Mouse (Mus musculus): ENCODE data around the gene Eapp.
A peak's percentile ranks its signal among the peaks of the same experiment; 100 is the strongest.
"Not testable (repeated sequence)": the region's sequence is repeated elsewhere in the genome, so short reads cannot be mapped to it uniquely, and the experiment has no call there.

The Eapp gene

DNA sequence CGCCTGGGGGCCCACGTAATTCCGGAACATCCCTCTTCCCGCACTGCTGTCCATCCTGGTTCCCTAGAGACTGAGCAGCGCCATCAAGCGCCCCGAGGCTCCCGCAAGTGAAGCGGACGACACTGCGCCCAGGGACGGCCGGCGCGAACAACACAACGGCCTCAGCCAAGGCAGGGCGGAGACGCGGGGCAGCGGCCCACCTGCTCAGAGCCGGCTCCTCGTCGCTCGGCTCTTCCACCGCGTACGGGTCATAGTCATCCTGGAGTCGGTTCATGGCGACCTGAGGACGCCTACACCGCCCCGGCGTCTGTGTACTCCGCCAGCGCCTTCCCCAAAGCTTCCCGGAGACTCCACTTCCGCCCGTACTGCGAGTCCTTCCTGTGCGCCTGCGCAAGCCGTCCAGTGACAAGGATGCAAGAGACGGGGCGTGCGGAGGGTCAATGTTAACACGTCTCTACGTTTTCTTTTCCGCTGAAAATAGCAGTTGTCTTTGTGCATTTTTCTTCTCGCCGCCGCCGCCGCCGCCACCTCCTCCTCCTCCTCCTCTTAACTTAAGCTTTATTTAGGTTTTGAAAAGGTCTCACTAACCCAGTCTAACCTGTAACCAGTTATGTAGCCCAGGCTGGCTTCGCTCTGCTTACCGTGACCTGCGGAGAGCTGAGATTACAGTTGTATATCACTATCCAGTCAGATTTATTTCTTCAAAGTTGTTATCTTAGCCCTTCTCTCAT lies at the start of gene Eapp:
Eapp (minus strand) TSS at position 387 of the 731 bp plus-strand sequence.
- DNase-seq (ENCODE audit: low spot score): peak; percentile 96

DNA sequence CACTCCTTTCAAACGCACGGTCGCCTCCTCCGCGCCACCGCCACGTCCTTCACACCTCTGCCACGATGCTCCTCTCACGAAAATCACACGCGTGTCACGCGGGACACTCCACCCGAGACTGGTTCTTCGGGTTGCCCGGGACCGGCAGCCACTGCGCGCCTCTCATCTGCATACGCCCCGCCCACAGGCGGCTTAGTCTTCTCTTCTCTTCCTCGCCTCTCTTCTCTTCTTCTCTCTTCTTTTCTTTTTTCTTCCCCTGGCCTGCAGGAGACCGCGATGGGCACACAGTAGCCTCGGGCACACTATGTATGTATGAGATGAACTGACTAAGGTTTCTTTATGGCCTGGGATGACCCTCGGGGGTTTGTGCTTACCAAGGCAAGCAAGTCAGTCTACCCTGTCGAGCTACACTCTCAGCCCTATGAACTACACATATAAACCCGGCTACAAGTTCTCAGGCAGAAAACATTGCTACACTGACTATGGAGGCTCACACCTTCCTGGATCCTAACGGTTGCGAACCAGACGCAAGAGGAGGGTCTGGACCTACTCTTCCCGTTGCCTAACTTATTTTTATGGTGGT lies 43.1 kb upstream of the Eapp start:
- not testable (repeated sequence) for DNase-seq (ENCODE audit: low spot score)

DNA sequence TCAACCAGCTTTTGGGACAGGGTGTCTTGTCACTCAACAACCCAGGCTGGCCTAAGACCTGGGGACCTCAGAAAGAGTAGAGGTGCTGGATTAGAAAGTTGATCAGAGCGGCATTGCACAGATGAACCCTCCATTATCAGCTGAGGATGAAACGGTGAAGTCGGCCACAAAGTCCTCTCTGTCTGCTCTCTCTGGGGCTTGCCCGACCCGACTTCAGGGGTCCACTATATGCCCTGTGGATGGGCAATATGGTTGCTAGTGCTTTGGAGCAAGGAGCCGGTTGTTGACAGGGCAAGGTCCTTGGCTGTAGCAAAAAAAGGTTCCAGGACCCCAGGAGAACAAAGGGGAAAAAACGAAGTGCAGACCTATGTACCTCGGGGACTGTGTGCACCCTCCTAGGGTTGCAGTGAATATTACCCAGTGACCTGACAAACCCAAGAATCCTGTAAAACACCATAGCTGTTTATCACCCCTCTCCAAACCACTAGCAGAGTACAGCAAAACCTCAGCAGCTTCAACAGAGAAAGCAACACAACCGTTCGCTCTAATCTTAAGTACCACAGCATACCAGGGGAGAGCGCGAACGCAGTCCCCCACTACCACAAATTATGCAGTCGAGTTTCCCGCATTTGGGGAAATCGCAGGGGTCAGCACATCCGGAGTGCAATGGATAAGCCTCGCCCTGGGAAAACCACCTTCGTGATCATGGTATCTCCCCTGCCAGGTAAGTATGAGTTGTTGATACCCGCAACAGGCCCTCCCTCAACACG lies 42.4 kb upstream of the Eapp start:
- not testable (repeated sequence) for DNase-seq (ENCODE audit: low spot score)

DNA sequence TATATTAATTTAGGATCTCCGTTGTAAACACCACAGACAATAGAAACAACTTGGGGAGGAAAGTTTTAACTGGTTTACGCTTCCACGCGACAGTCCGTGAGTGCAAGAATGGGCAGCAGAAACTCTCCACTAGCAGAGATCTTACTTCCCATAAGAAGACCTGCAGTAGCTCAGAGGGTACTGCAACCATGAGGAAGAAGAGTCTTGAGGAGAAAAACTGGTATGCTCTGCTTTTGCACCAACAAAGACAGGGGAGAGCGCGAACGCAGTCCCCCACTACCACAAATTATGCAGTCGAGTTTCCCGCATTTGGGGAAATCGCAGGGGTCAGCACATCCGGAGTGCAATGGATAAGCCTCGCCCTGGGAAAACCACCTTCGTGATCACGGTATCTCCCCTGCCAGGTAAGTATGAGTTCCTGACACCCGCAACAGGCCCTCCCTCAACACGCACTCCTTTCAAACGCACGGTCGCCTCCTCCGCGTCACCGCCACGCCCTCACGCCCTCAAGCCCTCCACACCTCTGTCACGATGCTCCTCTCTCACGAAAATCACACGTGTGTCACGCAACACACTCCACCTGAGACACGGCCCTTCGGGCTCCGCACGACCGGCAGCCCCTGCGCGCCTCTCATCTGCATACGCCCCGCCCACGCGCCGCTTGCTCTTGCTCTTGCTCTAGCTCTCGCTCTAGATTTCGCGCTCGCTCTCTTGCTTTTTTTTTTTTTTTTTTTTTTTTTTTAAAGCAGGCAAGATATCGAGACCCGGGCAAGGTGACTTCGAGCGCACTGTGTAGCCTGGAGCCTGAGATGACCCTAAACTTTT lies 38.8 kb upstream of the Eapp start:
- DNase-seq (ENCODE audit: low spot score): peak; percentile 72

- DNase-seq (ENCODE audit: low spot score): not testable (repeated sequence)
These were observed 33.7 kb upstream of the Eapp start for GRCm38 (mm10) chr12:54729140-54730059.

GRCm38 (mm10) chr12:54718871-54719786 lies 23.4 kb upstream of the Eapp start:
- not testable (repeated sequence) for DNase-seq (ENCODE audit: low spot score)

GRCm38 (mm10) chr12:54717516-54717915 lies 21.8 kb upstream of the Eapp start:
- DNase-seq (ENCODE audit: low spot score): not testable (repeated sequence)

DNA sequence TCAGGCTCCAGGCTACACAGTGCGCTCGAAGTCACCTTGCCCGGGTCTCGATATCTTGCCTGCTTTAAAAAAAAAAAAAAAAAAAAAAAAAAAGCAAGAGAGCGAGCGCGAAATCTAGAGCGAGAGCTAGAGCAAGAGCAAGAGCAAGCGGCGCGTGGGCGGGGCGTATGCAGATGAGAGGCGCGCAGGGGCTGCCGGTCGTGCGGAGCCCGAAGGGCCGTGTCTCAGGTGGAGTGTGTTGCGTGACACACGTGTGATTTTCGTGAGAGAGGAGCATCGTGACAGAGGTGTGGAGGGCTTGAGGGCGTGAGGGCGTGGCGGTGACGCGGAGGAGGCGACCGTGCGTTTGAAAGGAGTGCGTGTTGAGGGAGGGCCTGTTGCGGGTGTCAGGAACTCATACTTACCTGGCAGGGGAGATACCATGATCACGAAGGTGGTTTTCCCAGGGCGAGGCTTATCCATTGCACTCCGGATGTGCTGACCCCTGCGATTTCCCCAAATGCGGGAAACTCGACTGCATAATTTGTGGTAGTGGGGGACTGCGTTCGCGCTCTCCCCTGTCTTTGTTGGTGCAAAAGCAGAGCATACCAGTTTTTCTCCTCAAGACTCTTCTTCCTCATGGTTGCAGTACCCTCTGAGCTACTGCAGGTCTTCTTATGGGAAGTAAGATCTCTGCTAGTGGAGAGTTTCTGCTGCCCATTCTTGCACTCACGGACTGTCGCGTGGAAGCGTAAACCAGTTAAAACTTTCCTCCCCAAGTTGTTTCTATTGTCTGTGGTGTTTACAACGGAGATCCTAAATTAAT lies 18.3 kb upstream of the Eapp start:
- peak; percentile 71 for DNase-seq (ENCODE audit: low spot score)

DNA sequence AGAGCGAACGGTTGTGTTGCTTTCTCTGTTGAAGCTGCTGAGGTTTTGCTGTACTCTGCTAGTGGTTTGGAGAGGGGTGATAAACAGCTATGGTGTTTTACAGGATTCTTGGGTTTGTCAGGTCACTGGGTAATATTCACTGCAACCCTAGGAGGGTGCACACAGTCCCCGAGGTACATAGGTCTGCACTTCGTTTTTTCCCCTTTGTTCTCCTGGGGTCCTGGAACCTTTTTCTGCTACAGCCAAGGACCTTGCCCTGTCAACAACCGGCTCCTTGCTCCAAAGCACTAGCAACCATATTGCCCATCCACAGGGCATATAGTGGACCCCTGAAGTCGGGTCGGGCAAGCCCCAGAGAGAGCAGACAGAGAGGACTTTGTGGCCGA lies 14.8 kb upstream of the Eapp start:
- DNase-seq (ENCODE audit: low spot score): not testable (repeated sequence)

- peak; percentile 5 for DNase-seq (ENCODE audit: low spot score)
These were observed 14.2 kb upstream of the Eapp start for GRCm38 (mm10) chr12:54709691-54710493.

DNA sequence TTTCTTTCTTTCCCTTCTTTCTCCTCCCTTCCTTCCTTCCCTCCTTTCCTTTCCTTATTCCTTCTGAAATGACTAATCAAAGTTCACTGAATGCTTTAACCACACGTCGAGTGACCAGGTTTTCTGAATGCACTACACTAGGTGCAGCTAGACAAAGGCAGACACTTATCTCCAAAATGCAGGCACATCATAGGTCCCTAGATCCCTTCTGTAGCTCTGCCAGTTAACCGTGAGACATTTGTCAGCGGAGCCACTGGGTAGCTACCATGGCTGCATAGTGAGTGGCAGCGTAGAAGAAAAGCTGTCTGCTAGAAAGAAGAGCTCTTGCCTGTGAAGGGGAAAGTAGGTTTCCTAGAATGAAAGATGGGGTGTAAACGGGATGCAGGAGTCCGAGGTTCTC lies 3.7 kb upstream of the Eapp start:
- no peak for DNase-seq (ENCODE audit: low spot score)

DNA sequence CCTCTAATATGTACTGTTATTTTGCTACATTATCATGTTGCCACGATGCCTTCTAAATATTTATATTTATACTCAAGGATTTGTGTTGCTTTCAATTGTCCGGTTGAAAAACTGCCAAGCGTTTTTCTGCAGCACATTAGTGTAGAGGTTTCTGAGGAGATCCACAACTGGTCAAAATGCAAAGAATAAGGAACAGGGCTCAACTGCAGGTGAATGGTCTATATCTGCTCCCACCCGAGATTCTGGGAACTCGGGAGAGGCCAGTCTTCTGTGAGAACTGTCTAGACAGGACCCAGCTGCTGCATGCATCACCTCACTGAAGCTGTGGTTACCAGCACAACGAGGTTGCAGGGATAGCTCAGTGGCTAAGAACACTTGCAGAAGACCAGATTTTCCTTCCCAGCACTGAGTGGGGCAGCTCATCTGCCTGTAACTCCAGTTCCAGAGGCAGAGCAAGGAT lies 2.1 kb upstream of the Eapp start:
- DNase-seq (ENCODE audit: low spot score): peak; percentile 46

- DNase-seq (ENCODE audit: low spot score): peak; percentile 31
These were observed 1.4 kb upstream of the Eapp start for GRCm38 (mm10) chr12:54697003-54697597.

- peak; percentile 98 for DNase-seq (ENCODE audit: low spot score)
These were observed 725 bp upstream of the Eapp start for GRCm38 (mm10) chr12:54696242-54697002.

GRCm38 (mm10) chr12:54694847-54695510 lies 718 bp downstream of the Eapp start:
- DNase-seq (ENCODE audit: low spot score): no peak

GRCm38 (mm10) chr12:54689082-54689481 lies 6.6 kb downstream of the Eapp start:
- DNase-seq (ENCODE audit: low spot score): no peak
